Mouse (Mus musculus): ENCODE data around the gene Efna1.

Efna1 gene

GRCm38 (mm10) chr3:89279153-89279890 lies 1.6 kb downstream of the Efna1 start:
- no peak for DNase-seq (ENCODE audit: low read depth, low spot score)

DNA sequence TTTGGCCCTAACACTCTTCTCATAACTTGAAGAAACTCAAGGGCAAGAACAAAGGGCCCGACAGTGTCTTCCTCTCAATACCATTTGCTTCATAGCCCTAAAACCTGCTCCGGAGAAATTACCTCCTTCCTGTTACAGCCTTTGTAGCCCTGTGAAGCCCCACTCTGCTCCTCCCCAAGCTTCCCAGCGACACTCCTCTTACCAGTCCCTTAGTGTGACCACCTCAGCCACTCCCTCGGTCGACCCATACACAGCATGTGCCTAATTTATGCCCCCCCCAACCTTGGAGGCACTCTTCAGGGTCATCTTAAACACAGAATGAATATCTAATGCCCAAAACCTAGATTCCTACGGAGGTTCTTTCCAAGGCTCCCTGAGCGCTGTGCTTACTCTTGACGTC lies 2.3 kb downstream of the Efna1 start:
- no peak for DNase-seq (ENCODE audit: low read depth, low spot score)

- DNase-seq (ENCODE audit: low read depth, low spot score) = no peak
Measured at GRCm38 (mm10) chr3:89278107-89278506, 2.8 kb downstream of the Efna1 start.

DNA sequence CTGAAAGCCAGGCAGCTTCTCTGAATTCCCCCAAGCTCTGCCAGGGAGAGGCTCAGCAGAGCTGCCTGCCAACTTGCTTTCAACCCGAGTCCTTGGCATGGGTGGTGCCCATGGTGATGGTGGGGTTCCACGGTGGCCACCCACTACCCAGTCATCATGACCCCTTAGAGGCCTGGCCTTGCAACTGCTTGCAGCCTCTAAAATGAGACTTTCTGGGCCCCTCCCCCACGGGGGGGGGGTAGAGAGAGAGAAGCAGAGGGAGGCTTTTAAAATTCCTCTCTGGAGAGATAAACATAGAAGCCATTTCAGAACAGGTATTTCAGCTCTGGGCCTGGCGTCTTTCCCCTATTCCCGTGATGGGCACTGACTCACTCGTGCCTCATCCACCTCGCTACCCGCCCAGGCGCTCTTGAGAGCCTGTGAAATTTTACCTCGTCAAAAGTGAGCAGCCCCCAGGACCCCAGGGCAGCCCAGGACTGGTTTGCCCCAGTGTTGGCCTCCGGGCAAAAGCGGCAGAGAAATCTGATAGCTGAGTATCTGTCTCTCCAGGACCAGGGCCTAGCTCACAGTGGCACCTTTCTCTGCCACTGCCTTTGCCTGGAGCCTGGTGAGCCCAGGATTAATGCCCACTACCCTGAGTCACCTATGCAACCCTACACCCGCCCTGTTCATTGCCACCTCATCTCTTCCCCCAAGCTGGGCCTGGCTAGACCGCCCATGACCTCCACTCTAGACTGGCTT lies 3.5 kb downstream of the Efna1 start:
- no peak for DNase-seq (ENCODE audit: low read depth, low spot score)

DNA sequence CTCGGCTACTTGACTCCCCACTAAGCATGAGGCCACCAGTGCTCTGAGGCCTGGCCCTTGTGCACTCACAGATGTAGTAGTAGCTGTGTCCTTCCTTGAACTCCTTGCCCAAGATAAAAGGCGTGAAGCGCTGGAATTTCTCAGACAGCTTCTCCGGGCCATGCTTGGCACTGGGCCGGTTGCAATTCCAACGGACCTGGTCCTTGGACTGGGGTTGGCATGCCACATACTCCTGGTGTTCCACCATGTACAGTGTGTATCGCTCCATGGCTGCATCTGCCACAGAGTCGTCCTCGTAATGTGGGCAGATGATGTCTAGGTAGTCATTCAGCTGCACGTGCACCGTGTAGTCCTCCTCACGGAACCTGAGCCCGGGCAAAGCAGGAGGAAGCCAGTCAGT lies 4.9 kb downstream of the Efna1 start:
- DNase-seq (ENCODE audit: low read depth, low spot score) = no peak

GRCm38 (mm10) chr3:89271760-89272159 lies 9.2 kb downstream of the Efna1 start:
- DNase-seq (ENCODE audit: low read depth, low spot score) = no peak

DNA sequence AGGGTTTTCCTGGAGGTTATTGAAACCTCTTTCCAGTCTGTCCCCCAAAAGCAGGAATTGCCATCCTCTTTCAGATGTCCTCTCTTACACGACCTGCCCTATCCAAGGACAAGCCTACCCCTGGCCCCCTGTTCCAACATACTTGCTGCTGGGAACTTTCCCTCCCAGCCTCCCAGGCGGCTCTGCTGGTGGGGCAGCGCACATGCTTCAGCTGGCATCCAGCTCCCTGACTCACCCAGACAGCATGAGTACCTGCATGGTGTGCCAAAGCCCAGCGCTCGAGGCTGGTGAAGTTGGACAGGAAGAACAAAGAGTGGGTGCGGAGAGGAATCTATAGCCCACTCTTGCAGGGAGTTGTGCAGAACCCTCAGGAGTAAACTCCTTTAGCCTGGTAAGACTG lies 10.1 kb downstream of the Efna1 start:
- no peak for DNase-seq (ENCODE audit: low read depth, low spot score)

DNA sequence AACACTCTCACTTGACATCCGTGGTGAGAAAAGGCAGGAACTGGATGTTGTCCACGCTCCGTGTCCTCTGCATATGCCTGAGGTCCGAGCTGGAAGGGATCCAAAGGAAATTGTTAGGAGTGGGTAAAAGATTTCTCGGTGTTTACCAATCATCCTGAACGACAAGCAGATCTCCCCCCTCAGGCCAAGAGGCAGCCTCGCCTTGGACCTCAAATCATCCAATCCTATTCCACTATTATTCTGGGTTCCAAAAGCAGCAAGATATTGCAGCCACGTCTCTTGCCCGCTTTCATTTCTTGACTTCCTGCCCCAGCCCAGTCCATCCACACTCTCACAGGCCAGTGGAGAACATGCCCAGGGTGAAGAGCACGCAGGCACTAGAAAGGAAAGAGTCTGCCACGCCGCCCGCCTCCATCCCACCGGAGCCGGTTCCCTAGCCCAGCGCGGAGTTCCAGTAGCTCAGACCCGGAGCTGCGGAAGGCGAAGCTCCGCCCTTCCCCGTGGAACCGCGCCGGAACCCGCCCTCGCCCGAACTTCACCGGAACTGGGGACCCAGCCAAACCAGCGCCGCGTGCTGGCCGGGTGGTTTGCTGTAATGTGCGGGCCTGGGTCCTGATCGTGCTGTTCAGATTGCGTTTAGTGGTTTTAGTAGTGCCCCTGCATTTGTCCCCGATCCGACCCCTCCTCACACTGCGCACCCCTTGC lies 10.7 kb downstream of the Efna1 start, which contains the start of gene Slc50a1:
Slc50a1 (minus strand) TSS at position 520 of the 705 bp plus-strand sequence.
- no peak for DNase-seq (ENCODE audit: low read depth, low spot score)

DNA sequence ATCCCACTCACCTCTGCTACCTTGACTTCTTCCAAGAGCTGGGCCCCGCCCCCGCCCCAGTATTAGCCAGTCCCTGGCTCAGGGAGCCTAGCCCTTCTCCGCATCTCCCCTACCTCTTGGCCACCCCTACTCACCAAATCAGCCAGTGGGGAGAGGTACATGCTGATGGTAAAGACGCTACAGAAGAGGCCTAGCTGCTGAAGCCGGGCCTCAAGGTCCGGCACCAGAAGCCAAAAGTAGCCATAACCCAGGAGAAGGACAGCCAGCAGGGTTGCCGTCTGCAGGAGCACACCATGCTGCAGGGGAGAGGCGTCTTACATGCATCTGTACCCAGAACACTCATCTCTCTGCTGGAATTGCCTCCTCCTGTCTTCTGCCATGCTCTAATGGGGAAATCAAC lies 12.0 kb downstream of the Efna1 start:
- DNase-seq (ENCODE audit: low read depth, low spot score) = no peak

DNA sequence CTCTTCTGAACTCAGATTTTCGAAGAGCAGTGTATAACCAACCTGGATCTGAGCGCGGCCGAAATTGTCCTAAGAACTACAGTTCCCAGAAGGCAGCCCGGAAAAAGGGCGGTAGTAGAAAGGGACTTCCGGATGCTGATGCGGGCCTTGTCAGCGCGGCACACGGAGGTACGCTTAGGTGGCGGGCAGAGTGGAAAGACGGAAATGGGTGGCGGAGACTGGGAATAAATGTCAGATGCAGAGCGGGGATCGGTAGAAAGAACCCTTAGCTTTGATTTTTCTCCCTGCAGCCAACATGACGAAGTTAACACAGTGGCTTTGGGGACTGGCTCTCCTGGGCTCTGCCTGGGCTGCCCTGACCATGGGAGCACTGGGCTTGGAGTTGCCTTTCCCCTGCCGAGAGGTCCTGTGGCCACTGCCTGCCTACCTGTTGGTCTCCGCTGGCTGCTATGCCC lies 14.5 kb downstream of the Efna1 start:
- DNase-seq (ENCODE audit: low read depth, low spot score) = peak; percentile 53

DNA sequence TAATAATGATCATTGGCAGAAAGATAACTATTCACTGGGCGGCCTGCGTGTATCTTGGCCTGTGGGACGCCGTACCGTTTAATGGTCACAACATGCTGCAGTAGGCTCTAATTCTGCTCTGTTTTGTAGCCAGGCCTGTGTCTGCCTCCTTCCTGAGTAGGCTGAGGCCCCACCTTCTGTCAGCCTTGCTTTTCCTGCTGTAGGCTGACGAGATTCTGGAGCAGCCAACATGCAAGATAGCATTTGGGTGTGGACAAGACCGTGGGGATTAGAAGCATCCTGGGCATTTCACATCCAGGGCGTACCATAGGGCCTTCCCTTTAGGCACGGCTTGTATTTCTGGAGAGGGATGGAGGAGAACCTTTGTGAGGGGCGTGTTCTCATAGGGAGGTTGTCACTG lies 18.5 kb downstream of the Efna1 start:
- no peak for DNase-seq (ENCODE audit: low read depth, low spot score)

GRCm38 (mm10) chr3:89260211-89260610 lies 20.7 kb downstream of the Efna1 start:
- DNase-seq (ENCODE audit: low read depth, low spot score) = no peak

DNA sequence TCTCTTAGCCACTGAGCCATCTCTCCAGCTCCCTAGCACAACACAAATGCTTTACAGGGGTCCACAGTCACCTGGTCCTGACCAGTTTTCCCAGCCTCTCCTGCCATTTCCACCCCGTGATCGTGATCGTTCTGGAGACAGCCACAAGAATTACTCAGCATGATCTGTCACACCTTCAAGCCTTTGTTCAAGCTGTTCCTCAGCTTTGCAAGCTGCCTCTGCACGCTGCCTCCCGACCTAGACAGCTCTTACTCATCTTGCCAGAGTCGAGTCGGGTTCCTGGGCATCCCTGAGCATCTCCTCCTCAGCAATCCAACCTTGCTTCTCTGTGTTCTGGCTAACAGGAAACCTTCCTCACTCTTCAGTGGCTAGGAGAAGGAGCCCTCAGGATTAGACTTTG lies 21.9 kb downstream of the Efna1 start, which contains the start of gene Dpm3:
Dpm3 (plus strand) TSS at position 283 of the 400 bp plus-strand sequence.
- no peak for DNase-seq (ENCODE audit: low read depth, low spot score)

DNA sequence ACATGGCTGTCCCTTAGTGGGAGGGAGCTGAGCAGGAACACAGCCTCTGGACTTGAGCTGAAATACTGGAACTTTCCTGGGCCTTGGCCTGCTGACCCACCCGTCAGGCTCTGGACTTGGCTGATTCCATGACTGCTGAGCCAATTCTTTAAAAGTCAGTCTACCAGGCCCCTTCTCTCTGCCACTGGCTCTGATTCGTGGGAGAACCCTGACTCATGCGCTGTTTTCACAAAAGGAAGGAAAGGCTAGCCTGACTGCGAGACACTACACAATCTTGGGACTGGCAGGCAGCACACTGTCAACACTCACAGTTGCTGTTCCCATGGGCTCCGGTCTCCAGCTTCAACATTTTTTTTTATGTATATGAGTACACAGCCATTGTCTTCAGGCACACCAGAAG lies 24.8 kb downstream of the Efna1 start:
- no peak for DNase-seq (ENCODE audit: low read depth, low spot score)

- DNase-seq (ENCODE audit: low read depth, low spot score) = no peak
Measured at GRCm38 (mm10) chr3:89254994-89255393, 25.9 kb downstream of the Efna1 start.

GRCm38 (mm10) chr3:89251365-89251895 lies 29.5 kb downstream of the Efna1 start:
- no peak for DNase-seq (ENCODE audit: low read depth, low spot score)

- DNase-seq (ENCODE audit: low read depth, low spot score) = no peak
Measured at GRCm38 (mm10) chr3:89250435-89251040, 30.4 kb downstream of the Efna1 start.

GRCm38 (mm10) chr3:89247466-89247865 lies 33.5 kb downstream of the Efna1 start:
- no peak for DNase-seq (ENCODE audit: low read depth, low spot score)

DNA sequence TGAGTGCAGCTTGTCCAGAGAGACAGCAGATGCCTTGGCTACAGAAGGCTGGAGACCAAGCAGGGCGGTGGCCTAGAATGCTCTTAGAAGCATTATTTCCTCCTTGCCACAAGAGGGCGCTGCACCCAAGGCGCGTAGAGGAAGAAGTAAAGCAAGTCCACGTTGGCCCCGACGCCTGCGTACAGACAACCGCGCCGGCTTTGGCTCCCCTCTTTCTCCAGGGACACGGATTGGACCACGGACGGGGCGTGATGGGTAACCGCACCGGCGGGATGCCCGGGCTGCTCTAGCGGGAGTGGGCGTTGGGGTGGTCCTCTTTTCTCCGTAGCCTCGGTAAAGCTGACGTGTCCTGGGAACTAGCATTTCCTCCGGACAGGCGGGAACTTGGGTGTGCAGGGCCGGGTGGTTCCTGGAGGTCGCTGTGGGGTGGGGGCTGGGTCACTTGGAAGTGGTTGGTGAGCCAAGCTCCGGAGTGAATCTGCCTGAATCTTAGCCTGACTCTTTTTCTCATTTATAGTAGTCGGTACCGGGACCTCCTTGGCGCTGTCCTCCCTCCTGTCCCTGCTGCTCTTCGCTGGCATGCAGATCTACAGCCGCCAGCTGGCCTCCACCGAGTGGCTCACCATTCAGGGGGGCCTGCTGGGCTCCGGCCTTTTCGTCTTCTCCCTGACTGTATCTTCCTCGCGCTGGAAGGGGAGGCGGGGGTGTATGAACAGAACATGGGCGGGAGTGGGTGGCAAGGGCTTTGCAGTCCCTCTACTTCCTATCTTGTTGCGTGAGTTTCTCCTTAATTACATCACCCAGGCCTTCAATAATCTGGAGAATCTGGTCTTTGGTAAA lies 34.5 kb downstream of the Efna1 start, which contains the start of gene Trim46:
Trim46 (minus strand) TSS at position 49 of the 840 bp plus-strand sequence.
- DNase-seq (ENCODE audit: low read depth, low spot score) = peak; percentile 73

DNA sequence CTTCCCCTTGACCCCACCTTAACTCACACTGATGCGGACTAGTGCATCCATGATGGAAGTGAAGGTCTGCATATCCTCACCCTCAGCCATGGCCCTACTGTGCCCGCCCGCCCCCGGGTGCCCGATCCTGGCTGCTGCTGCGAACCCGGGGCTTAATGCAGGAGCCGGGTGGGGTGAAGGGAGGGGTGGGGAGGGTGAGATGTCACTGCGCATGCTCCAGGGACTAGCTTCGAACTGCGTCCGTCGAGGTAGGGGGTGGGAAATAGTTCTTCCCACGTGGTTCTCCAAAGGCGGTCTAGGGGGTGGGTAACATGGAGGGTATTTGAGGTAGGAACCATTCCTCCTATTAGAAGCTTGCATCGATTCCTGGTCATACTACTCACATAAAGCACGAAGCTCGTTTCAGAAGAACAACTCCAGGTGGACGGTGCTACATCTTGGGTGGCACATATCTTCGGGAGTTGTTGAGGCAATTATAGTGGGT lies 35.2 kb downstream of the Efna1 start, which contains the start of gene Krtcap2:
Krtcap2 (plus strand) TSS at position 279 of the 484 bp plus-strand sequence.
- no peak for DNase-seq (ENCODE audit: low read depth, low spot score)

All from c-Kit-negative CD71-positive TER-119-positive erythroid progenitor cells, embryonic 14.5 days (primary cell).